Mouse (Mus musculus) liver, adult 2 months (tissue): ENCODE measurements around the gene Zfp598. TPM values are rescaled to one million over a fixed set of nuclear protein-coding genes. Genes with fewer than 3 reads are reported as not detected.

Experiments used
- DNase-seq: peaks from one replicate; pipeline ENCODE4 v3.0.0-alpha.2; 2011; ENCODE audit warnings: low read depth, low spot score; ENCODE audit errors: extremely low read depth
- H3K27ac ChIP-seq: fragments of 200-500 bp; replicated peaks from 2 replicates; pipeline ENCODE4 v1.5.1; 2012; ENCODE audit warnings: low read depth, mild to moderate bottlenecking, control low read depth, inconsistent platforms, low read length; ENCODE audit not compliant: insufficient read depth
- H3K27me3 ChIP-seq: fragments of 200-500 bp; 2 replicates; pipeline ENCODE4 v1.6.1; 2012; ENCODE audit warnings: mild to moderate bottlenecking, moderate library complexity, low read length, inconsistent platforms; ENCODE audit not compliant: control insufficient read depth, insufficient read depth
- H3K36me3 ChIP-seq: fragments of 200-500 bp; 2 replicates; pipeline ENCODE4 v1.6.1; 2012; ENCODE audit warnings: low read length, inconsistent platforms; ENCODE audit not compliant: control insufficient read depth, insufficient read depth
- H3K4me1 ChIP-seq: fragments of 200-500 bp; 2 replicates; pipeline ENCODE4 v1.6.1; 2011; ENCODE audit warnings: low read length; ENCODE audit not compliant: control insufficient read depth, insufficient read depth
- H3K4me3 ChIP-seq: fragments of 200-500 bp; 2 replicates; pipeline ENCODE4 v1.5.1; 2011; ENCODE audit warnings: low read depth, mild to moderate bottlenecking, control low read depth, low read length, moderate library complexity; ENCODE audit not compliant: insufficient read depth
- H3K79me2 ChIP-seq: fragments of 200-500 bp; 2 replicates; pipeline ENCODE4 v1.6.1; 2012; ENCODE audit warnings: inconsistent platforms, mild to moderate bottlenecking, low read length, moderate library complexity; ENCODE audit not compliant: control insufficient read depth, insufficient read depth
- H3K9ac ChIP-seq: fragments of 200-500 bp; 2 replicates; pipeline ENCODE4 v1.6.1; 2012; ENCODE audit warnings: low read depth, mild to moderate bottlenecking, control low read depth, inconsistent platforms, low read length
- CTCF ChIP-seq: fragments of 200-500 bp; IDR thresholded peaks from 2 replicates; pipeline ENCODE4 v1.5.1; 2011; ENCODE audit warnings: low read depth, low read length, control low read depth
- POLR2A ChIP-seq: fragments of 200-500 bp; IDR thresholded peaks from 2 replicates; pipeline ENCODE4 v1.6.1; 2011; ENCODE audit warnings: low read length, control low read depth; ENCODE audit not compliant: insufficient read depth; ENCODE audit errors: extremely low read depth
- WGBS: fragments of 180-500 bp; shearing (Covaris S2); methylation state at CpG from one replicate; pipeline ENCODE4 v1.1.7; 2018; 5-methylcytosine and 5-hydroxymethylcytosine counted together
- polyA plus RNA-seq: library from polyadenylated mRNA; depleted of rRNA; stranded (reverse); fragments of >200 nt; gene quantifications from 2 replicates; pipeline ENCODE4 v1.2.3, GENCODE M21; 2012
- total RNA-seq: library from RNA; depleted of rRNA; stranded (reverse); fragments of >200 nt; gene quantifications from 2 replicates; pipeline ENCODE4 v1.2.3, GENCODE M21; 2014

The Zfp598 gene
- total and polyA plus RNA-seq, 2 experiments, result 11.1 to 106 TPM

- WGBS, result 89% methylated on average over 5 of the region's 5 CpGs
- TF ChIP-seq POLR2A, result no peak
- no peak for TF ChIP-seq CTCF
- H3K9ac ChIP-seq, result no peak overlapping the region
These were observed 22.9 kb downstream of the Zfp598 start for GRCm38 (mm10) chr17:24692385-24692784.

GRCm38 (mm10) chr17:24695326-24696010 lies 26.0 kb downstream of the Zfp598 start:
- TF ChIP-seq CTCF (no peak), POLR2A (no peak)
- DNase-seq, result peak; percentile 86
- peak overlapping the region; percentile 94 for H3K9ac ChIP-seq
- H3K36me3 ChIP-seq, result no peaks in the 10 kb centered on the region; the same call in 1 of the 2 replicates
- H3K27ac ChIP-seq, result peak overlapping the region; percentile 86
- no peaks in the 10 kb centered on the region for H3K27me3 ChIP-seq
- H3K4me3 ChIP-seq, result peak overlapping the region; percentile 92
- 4% methylated on average over 50 of the region's 51 CpGs for WGBS
- H3K79me2 ChIP-seq, result no peaks in the 10 kb centered on the region; the same call in 1 of the 2 replicates
- peaks cover 3% of the 10 kb centered on the region; the same call in 1 of the 2 replicates for H3K4me1 ChIP-seq

More at GRCm38 (mm10) chr17:24692385-24692784, 22.9 kb downstream of the Zfp598 start:
- Histone ChIP-seq H3K36me3 (no peaks in the 10 kb centered on the region), H3K4me1 (peaks cover 6% of the 10 kb centered on the region), H3K27me3 (peaks cover 6% of the 10 kb centered on the region), H3K79me2 (no peaks in the 10 kb centered on the region; the same call in 1 of the 2 replicates), H3K4me3 (no peak overlapping the region), H3K27ac (no peak overlapping the region)
- peak; percentile 15 for DNase-seq

- DNase-seq, result peak; percentile 57
- no peaks in the 10 kb centered on the region for H3K27me3 ChIP-seq
- H3K36me3 ChIP-seq, result no peaks in the 10 kb centered on the region; the same call in 1 of the 2 replicates
- H3K27ac ChIP-seq, result peak within 1 kb of the TSS; percentile 86
- peak within 1 kb of the TSS; percentile 92 for H3K4me3 ChIP-seq
- WGBS, result 1% methylated on average over 64 of the region's 76 CpGs
- peak within 1 kb of the TSS; percentile 94 for H3K9ac ChIP-seq
- 0 out of 2 replicates have a peak, but pooled peaks have one; percentile 30 for TF ChIP-seq POLR2A
- TF ChIP-seq CTCF, result peak; percentile 33; the same call in 1 of the 2 replicates
- no peaks in the 10 kb centered on the region; the same call in 1 of the 2 replicates for H3K79me2 ChIP-seq
- H3K4me1 ChIP-seq, result peaks cover 3% of the 10 kb centered on the region; the same call in 1 of the 2 replicates
These were observed 26.7 kb downstream of the Zfp598 start, which contains the start of the genes Gfer and Noxo1 for GRCm38 (mm10) chr17:24696011-24696697. Gene Gfer (minus strand): TSS chr17:24696156. Gene Noxo1 (plus strand): TSS chr17:24696234.

GRCm38 (mm10) chr17:24697985-24698384 lies 28.5 kb downstream of the Zfp598 start:
- Histone ChIP-seq H3K79me2 (no peaks in the 10 kb centered on the region; the same call in 1 of the 2 replicates), H3K4me3 (no peak overlapping the region), H3K4me1 (peaks cover 3% of the 10 kb centered on the region; the same call in 1 of the 2 replicates), H3K9ac (no peak overlapping the region), H3K27me3 (no peaks in the 10 kb centered on the region), H3K36me3 (peaks cover 4% of the 10 kb centered on the region; the same call in 1 of the 2 replicates), H3K27ac (no peak overlapping the region)
- DNase-seq, result no peak
- TF ChIP-seq POLR2A, result no peak
- no peak for TF ChIP-seq CTCF
- WGBS, result 57% methylated on average over 5 of the region's 5 CpGs

- no peak overlapping the region for H3K9ac ChIP-seq
- WGBS, result 86% methylated on average over 9 of the region's 9 CpGs
- no peak overlapping the region for H3K4me3 ChIP-seq
- H3K79me2 ChIP-seq, result no peaks in the 10 kb centered on the region; the same call in 1 of the 2 replicates
- H3K36me3 ChIP-seq, result peaks cover 4% of the 10 kb centered on the region; the same call in 1 of the 2 replicates
- H3K4me1 ChIP-seq, result peaks cover 3% of the 10 kb centered on the region; the same call in 1 of the 2 replicates
- no peaks in the 10 kb centered on the region for H3K27me3 ChIP-seq
- no peak for DNase-seq
- TF ChIP-seq CTCF, result no peak
- TF ChIP-seq POLR2A, result no peak
- no peak overlapping the region for H3K27ac ChIP-seq
These were observed 29.2 kb downstream of the Zfp598 start for GRCm38 (mm10) chr17:24698715-24699114.
